Mouse (Mus musculus): ENCODE results near the gene Ppp1r16b. TPM values are rescaled to one million over a fixed set of nuclear protein-coding genes. Genes with fewer than 3 reads are reported as not detected.

Gene Ppp1r16b
- polyA plus RNA-seq, 1 experiment: 0.04 TPM

DNA sequence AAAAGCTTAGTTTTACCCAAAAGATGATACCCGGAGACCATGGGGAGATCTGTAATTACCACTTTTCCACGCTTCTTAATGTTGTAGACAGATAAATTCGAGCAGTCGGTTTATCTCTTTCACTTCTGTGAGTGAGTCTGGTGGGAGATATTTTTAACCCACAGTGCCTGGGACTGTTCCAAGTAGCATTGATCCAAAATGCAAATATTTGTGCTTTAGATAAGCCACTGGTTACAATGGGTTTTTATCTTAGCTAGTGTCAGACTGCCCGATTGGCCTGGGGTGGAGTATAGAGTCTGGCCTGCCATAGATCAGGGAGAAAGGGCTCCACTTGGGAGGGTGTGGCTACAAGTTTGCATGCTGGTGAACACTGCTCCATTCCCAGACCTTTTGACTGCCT, 103.6 kb downstream of the Ppp1r16b start:
- TF ChIP-seq CTCF (IDR thresholded peaks at IDR 0.05; ENCODE audit: control insufficient read depth, insufficient read depth, insufficient read length) (no peak), FOSL1 (IDR thresholded peaks at IDR 0.05; ENCODE audit: insufficient read depth, low read length, poor library complexity, severe bottlenecking) (no peak), USF1 (IDR thresholded peaks at IDR 0.05; ENCODE audit: low read depth) (no peak), MAX (IDR thresholded peaks at IDR 0.05) (no peak), MYOG (IDR thresholded peaks at IDR 0.05; ENCODE audit: control insufficient read depth, extremely low read depth, insufficient read length) (no peak), CEBPB (IDR thresholded peaks at IDR 0.05; ENCODE audit: low read depth) (no peak), MYOD1 (IDR thresholded peaks at IDR 0.05; ENCODE audit: control insufficient read depth, insufficient read length, low read depth) (no peak)
- H3K79me3 ChIP-seq (ENCODE audit: low read depth): peaks cover 54% of the 10 kb centered on the region

DNA sequence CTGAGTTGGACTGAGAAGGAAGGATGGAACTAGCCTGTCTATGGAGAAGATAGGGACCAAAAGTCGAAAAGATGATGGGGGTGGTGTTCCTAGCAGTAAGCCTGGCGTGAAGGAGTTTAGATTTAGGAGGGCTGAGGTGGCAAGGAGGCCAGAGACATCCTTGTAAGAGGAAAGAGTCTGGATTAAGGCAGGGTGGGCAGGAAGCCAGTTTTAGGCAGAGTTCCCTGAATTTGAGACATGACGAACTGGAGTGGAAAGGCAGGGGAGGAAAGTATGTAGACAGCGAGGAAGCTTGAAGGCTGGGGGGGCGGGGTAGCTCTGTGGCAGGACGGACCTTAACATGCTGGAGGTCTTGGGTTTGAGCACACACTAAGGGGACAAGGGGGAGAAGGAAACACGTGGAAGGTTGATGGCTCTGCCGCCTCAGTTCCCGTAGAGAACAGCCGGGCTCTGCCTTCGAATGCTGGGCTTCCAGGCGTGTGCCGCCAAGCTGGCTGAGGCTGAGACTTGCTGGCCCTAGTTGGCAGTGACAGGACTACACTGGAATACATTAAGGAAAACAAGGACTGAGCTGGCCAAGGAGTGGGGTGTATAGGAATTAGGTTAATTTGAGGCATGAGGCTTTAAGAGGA, 105.0 kb downstream of the Ppp1r16b start:
- TF ChIP-seq MYOD1 (IDR thresholded peaks at IDR 0.05; ENCODE audit: control insufficient read depth, insufficient read length, low read depth): no peak
- no peak for TF ChIP-seq MAX (IDR thresholded peaks at IDR 0.05)
- no peak for TF ChIP-seq CTCF (IDR thresholded peaks at IDR 0.05; ENCODE audit: control insufficient read depth, insufficient read depth, insufficient read length)
- no peak for TF ChIP-seq USF1 (IDR thresholded peaks at IDR 0.05; ENCODE audit: low read depth)
- TF ChIP-seq FOSL1 (IDR thresholded peaks at IDR 0.05; ENCODE audit: insufficient read depth, low read length, poor library complexity, severe bottlenecking): no peak
- TF ChIP-seq CEBPB (IDR thresholded peaks at IDR 0.05; ENCODE audit: low read depth): no peak
- TF ChIP-seq MYOG (IDR thresholded peaks at IDR 0.05; ENCODE audit: control insufficient read depth, extremely low read depth, insufficient read length): no peak
- Histone ChIP-seq H3K79me2 (ENCODE audit: control insufficient read depth, insufficient read depth) (peaks cover 73% of the 10 kb centered on the region), H3K4me3 (ENCODE audit: insufficient read depth, poor library complexity, severe bottlenecking) (peak overlapping the region; percentile 86), H3ac (ENCODE audit: control insufficient read depth, insufficient read length, low read depth) (peak overlapping the region; percentile 48), H3K36me3 (ENCODE audit: control insufficient read depth, insufficient read depth) (peaks cover 29% of the 10 kb centered on the region), H3K27me3 (ENCODE audit: control insufficient read depth, insufficient read depth, insufficient read length) (no peaks in the 10 kb centered on the region), H3K79me3 (ENCODE audit: low read depth) (peaks cover 68% of the 10 kb centered on the region)

More for the DNA sequence above, 103.6 kb downstream of the Ppp1r16b start:
- H3K79me2 ChIP-seq (ENCODE audit: control insufficient read depth, insufficient read depth): peaks cover 58% of the 10 kb centered on the region
- H3K27me3 ChIP-seq (ENCODE audit: control insufficient read depth, insufficient read depth, insufficient read length): peaks cover 3% of the 10 kb centered on the region
- peak overlapping the region; percentile 95 for H3ac ChIP-seq (ENCODE audit: control insufficient read depth, insufficient read length, low read depth)
- peak overlapping the region; percentile 86 for H3K4me3 ChIP-seq (ENCODE audit: insufficient read depth, poor library complexity, severe bottlenecking)
- H3K36me3 ChIP-seq (ENCODE audit: control insufficient read depth, insufficient read depth): peaks cover 18% of the 10 kb centered on the region

GRCm38 (mm10) chr2:158771066-158771763, 106.0 kb downstream of the Ppp1r16b start:
- Histone ChIP-seq H3ac (ENCODE audit: control insufficient read depth, insufficient read length, low read depth) (peak overlapping the region; percentile 14), H3K36me3 (ENCODE audit: control insufficient read depth, insufficient read depth) (peaks cover 36% of the 10 kb centered on the region), H3K79me2 (ENCODE audit: control insufficient read depth, insufficient read depth) (peaks cover 83% of the 10 kb centered on the region), H3K27me3 (ENCODE audit: control insufficient read depth, insufficient read depth, insufficient read length) (no peaks in the 10 kb centered on the region), H3K4me3 (ENCODE audit: insufficient read depth, poor library complexity, severe bottlenecking) (no peak overlapping the region), H3K79me3 (ENCODE audit: low read depth) (peaks cover 74% of the 10 kb centered on the region)
- no peak for TF ChIP-seq FOSL1 (IDR thresholded peaks at IDR 0.05; ENCODE audit: insufficient read depth, low read length, poor library complexity, severe bottlenecking)
- TF ChIP-seq USF1 (IDR thresholded peaks at IDR 0.05; ENCODE audit: low read depth): no peak
- no peak for TF ChIP-seq CEBPB (IDR thresholded peaks at IDR 0.05; ENCODE audit: low read depth)
- TF ChIP-seq MYOD1 (IDR thresholded peaks at IDR 0.05; ENCODE audit: control insufficient read depth, insufficient read length, low read depth): no peak
- no peak for TF ChIP-seq CTCF (IDR thresholded peaks at IDR 0.05; ENCODE audit: control insufficient read depth, insufficient read depth, insufficient read length)
- TF ChIP-seq MAX (IDR thresholded peaks at IDR 0.05): no peak
- TF ChIP-seq MYOG (IDR thresholded peaks at IDR 0.05; ENCODE audit: control insufficient read depth, extremely low read depth, insufficient read length): no peak

- Histone ChIP-seq H3ac (ENCODE audit: control insufficient read depth, insufficient read length, low read depth) (no peak overlapping the region), H3K27me3 (ENCODE audit: control insufficient read depth, insufficient read depth, insufficient read length) (no peaks in the 10 kb centered on the region), H3K36me3 (ENCODE audit: control insufficient read depth, insufficient read depth) (peaks cover 42% of the 10 kb centered on the region), H3K79me3 (ENCODE audit: low read depth) (peaks cover 84% of the 10 kb centered on the region), H3K4me3 (ENCODE audit: insufficient read depth, poor library complexity, severe bottlenecking) (no peak overlapping the region), H3K79me2 (ENCODE audit: control insufficient read depth, insufficient read depth) (peaks cover 99% of the 10 kb centered on the region)
- TF ChIP-seq CTCF (IDR thresholded peaks at IDR 0.05; ENCODE audit: control insufficient read depth, insufficient read depth, insufficient read length) (no peak), FOSL1 (IDR thresholded peaks at IDR 0.05; ENCODE audit: insufficient read depth, low read length, poor library complexity, severe bottlenecking) (no peak), MYOD1 (IDR thresholded peaks at IDR 0.05; ENCODE audit: control insufficient read depth, insufficient read length, low read depth) (no peak), USF1 (IDR thresholded peaks at IDR 0.05; ENCODE audit: low read depth) (no peak), MAX (IDR thresholded peaks at IDR 0.05) (no peak), MYOG (IDR thresholded peaks at IDR 0.05; ENCODE audit: control insufficient read depth, extremely low read depth, insufficient read length) (no peak), CEBPB (IDR thresholded peaks at IDR 0.05; ENCODE audit: low read depth) (no peak)
Measured at GRCm38 (mm10) chr2:158772808-158773207, 107.6 kb downstream of the Ppp1r16b start.

- Histone ChIP-seq H3K36me3 (ENCODE audit: control insufficient read depth, insufficient read depth) (peaks cover 62% of the 10 kb centered on the region), H3K79me3 (ENCODE audit: low read depth) (peaks cover 72% of the 10 kb centered on the region), H3K79me2 (ENCODE audit: control insufficient read depth, insufficient read depth) (peaks cover 96% of the 10 kb centered on the region), H3K4me3 (ENCODE audit: insufficient read depth, poor library complexity, severe bottlenecking) (no peak overlapping the region), H3K27me3 (ENCODE audit: control insufficient read depth, insufficient read depth, insufficient read length) (no peaks in the 10 kb centered on the region), H3ac (ENCODE audit: control insufficient read depth, insufficient read length, low read depth) (no peak overlapping the region)
- TF ChIP-seq USF1 (IDR thresholded peaks at IDR 0.05; ENCODE audit: low read depth) (no peak), CEBPB (IDR thresholded peaks at IDR 0.05; ENCODE audit: low read depth) (no peak), MYOG (IDR thresholded peaks at IDR 0.05; ENCODE audit: control insufficient read depth, extremely low read depth, insufficient read length) (no peak), CTCF (IDR thresholded peaks at IDR 0.05; ENCODE audit: control insufficient read depth, insufficient read depth, insufficient read length) (no peak), FOSL1 (IDR thresholded peaks at IDR 0.05; ENCODE audit: insufficient read depth, low read length, poor library complexity, severe bottlenecking) (no peak), MAX (IDR thresholded peaks at IDR 0.05) (no peak), MYOD1 (IDR thresholded peaks at IDR 0.05; ENCODE audit: control insufficient read depth, insufficient read length, low read depth) (no peak)
Measured at GRCm38 (mm10) chr2:158774886-158775285, 109.7 kb downstream of the Ppp1r16b start.

Data from C2C12 (cell line).